Mouse (Mus musculus) thymus, adult 2 months (tissue): ENCODE measurements at regions not wholly inside any gene's neighbourhood (a gene's known extent, or its start where the extent isn't known, plus 50 kb on each side); places are given as distances from the start of the nearest gene placed in this dataset.

Experiments
- DNase-seq: peaks from one replicate; pipeline ENCODE4 v3.0.0; 2021
- H3K27ac ChIP-seq: fragments of 200-500 bp; 2 replicates; pipeline ENCODE4 v1.5.1; 2012; ENCODE audit warnings: low read length, control low read depth; ENCODE audit not compliant: control insufficient read depth, insufficient read depth
- H3K27me3 ChIP-seq: fragments of 200-500 bp; 2 replicates; pipeline ENCODE4 v1.6.1; 2012; ENCODE audit warnings: mild to moderate bottlenecking, low read length, moderate library complexity, mixed read lengths; ENCODE audit not compliant: control insufficient read depth, insufficient read depth
- H3K36me3 ChIP-seq: fragments of 200-500 bp; 2 replicates; pipeline ENCODE4 v1.6.1; 2012; ENCODE audit warnings: mild to moderate bottlenecking, low read length, moderate library complexity; ENCODE audit not compliant: control insufficient read depth, insufficient read depth
- H3K4me1 ChIP-seq: fragments of 200-500 bp; replicated peaks from 2 replicates; pipeline ENCODE4 v1.6.1; 2012; ENCODE audit warnings: low read length; ENCODE audit not compliant: control insufficient read depth, insufficient read depth
- H3K4me3 ChIP-seq: fragments of 200-500 bp; 2 replicates; pipeline ENCODE4 v1.5.1; 2012; ENCODE audit warnings: mild to moderate bottlenecking, low read length, control low read depth, moderate library complexity; ENCODE audit not compliant: control insufficient read depth, insufficient read depth
- CTCF ChIP-seq: fragments of 200-500 bp; IDR thresholded peaks from 2 replicates; pipeline ENCODE4 v1.5.1; 2012; ENCODE audit warnings: mild to moderate bottlenecking, control low read depth, low read length, moderate library complexity, borderline replicate concordance; ENCODE audit not compliant: control insufficient read depth, poor library complexity, insufficient read depth; ENCODE audit errors: extremely low read depth
- POLR2A ChIP-seq: fragments of 200-500 bp; IDR thresholded peaks from 2 replicates; pipeline ENCODE4 v1.6.1; 2012; ENCODE audit warnings: mild to moderate bottlenecking, low read length, control low read depth, moderate library complexity; ENCODE audit not compliant: control insufficient read depth, poor library complexity, insufficient read depth; ENCODE audit errors: extremely low read depth
- whole genome bisulfite sequencing: fragments of 180-500 bp; shearing (Covaris S2); methylation state at CpG from one replicate; pipeline ENCODE4 v1.1.7; 2018; 5-methylcytosine and 5-hydroxymethylcytosine counted together

GRCm38 (mm10) chr7:138679575-138679974 lies 166.3 kb upstream of the Ppp2r2d start:
- Histone ChIP-seq H3K4me1 (no peaks in the 10 kb centered on the region), H3K36me3 (no peaks in the 10 kb centered on the region), H3K4me3 (no peak overlapping the region), H3K27me3 (no peaks in the 10 kb centered on the region), H3K27ac (no peak overlapping the region)
- WGBS, result 94% methylated on average over 2 of the region's 2 CpGs
- TF ChIP-seq POLR2A, result no peak
- no peak for TF ChIP-seq CTCF
- DNase-seq, result no peak

GRCm38 (mm10) chr7:138672959-138673358 lies 172.9 kb upstream of the Ppp2r2d start:
- H3K27me3 ChIP-seq, result no peaks in the 10 kb centered on the region
- TF ChIP-seq CTCF (no peak), POLR2A (no peak)
- H3K4me3 ChIP-seq, result no peak overlapping the region
- H3K4me1 ChIP-seq, result no peaks in the 10 kb centered on the region
- H3K27ac ChIP-seq, result no peak overlapping the region
- no peak for DNase-seq
- WGBS, result 68% methylated on average over 1 of the region's 1 CpGs
- H3K36me3 ChIP-seq, result no peaks in the 10 kb centered on the region

GRCm38 (mm10) chr7:138668337-138668736 lies 177.5 kb upstream of the Ppp2r2d start:
- Histone ChIP-seq H3K4me1 (no peaks in the 10 kb centered on the region), H3K27me3 (no peaks in the 10 kb centered on the region), H3K27ac (no peak overlapping the region), H3K36me3 (no peaks in the 10 kb centered on the region), H3K4me3 (no peak overlapping the region)
- TF ChIP-seq POLR2A (no peak), CTCF (no peak)
- 23% methylated on average over 4 of the region's 4 CpGs for WGBS
- DNase-seq, result no peak

GRCm38 (mm10) chr7:138660124-138660523 lies 185.8 kb upstream of the Ppp2r2d start:
- DNase-seq, result no peak
- WGBS, result 91% methylated on average over 4 of the region's 4 CpGs
- no peaks in the 10 kb centered on the region for H3K36me3 ChIP-seq
- no peak overlapping the region for H3K4me3 ChIP-seq
- no peaks in the 10 kb centered on the region for H3K27me3 ChIP-seq
- no peaks in the 10 kb centered on the region for H3K4me1 ChIP-seq
- H3K27ac ChIP-seq, result no peak overlapping the region
- no peak for TF ChIP-seq POLR2A
- no peak for TF ChIP-seq CTCF

- Histone ChIP-seq H3K36me3 (no peaks in the 10 kb centered on the region), H3K4me1 (no peaks in the 10 kb centered on the region), H3K27me3 (no peaks in the 10 kb centered on the region), H3K4me3 (no peak overlapping the region), H3K27ac (no peak overlapping the region)
- WGBS, result 79% methylated on average over 4 of the region's 4 CpGs
- no peak for TF ChIP-seq CTCF
- no peak for TF ChIP-seq POLR2A
- no peak for DNase-seq
Observed at GRCm38 (mm10) chr7:138657521-138657920, 188.4 kb upstream of the Ppp2r2d start.

- H3K4me3 ChIP-seq, result no peak overlapping the region
- H3K36me3 ChIP-seq, result no peaks in the 10 kb centered on the region
- DNase-seq, result no peak
- no peaks in the 10 kb centered on the region for H3K27me3 ChIP-seq
- no peak overlapping the region for H3K27ac ChIP-seq
- TF ChIP-seq POLR2A (no peak), CTCF (no peak)
- no peaks in the 10 kb centered on the region for H3K4me1 ChIP-seq
- WGBS, result 91% methylated on average over 2 of the region's 2 CpGs
Observed at GRCm38 (mm10) chr7:138657076-138657475, 188.8 kb upstream of the Ppp2r2d start.

GRCm38 (mm10) chr7:138655940-138656339 lies 189.9 kb upstream of the Ppp2r2d start:
- no peak overlapping the region for H3K27ac ChIP-seq
- no peaks in the 10 kb centered on the region for H3K36me3 ChIP-seq
- H3K4me3 ChIP-seq, result no peak overlapping the region
- 84% methylated on average over 3 of the region's 3 CpGs for WGBS
- no peak for DNase-seq
- no peaks in the 10 kb centered on the region for H3K4me1 ChIP-seq
- no peaks in the 10 kb centered on the region for H3K27me3 ChIP-seq
- TF ChIP-seq POLR2A (no peak), CTCF (no peak)
